Mouse (Mus musculus): ENCODE results near the gene Ubr2. TPM values are rescaled to one million over a fixed set of nuclear protein-coding genes. Genes with fewer than 3 reads are reported as not detected.

Gene Ubr2
- total RNA-seq, 1 experiment from 2014 or later: 39.9 TPM

DNA sequence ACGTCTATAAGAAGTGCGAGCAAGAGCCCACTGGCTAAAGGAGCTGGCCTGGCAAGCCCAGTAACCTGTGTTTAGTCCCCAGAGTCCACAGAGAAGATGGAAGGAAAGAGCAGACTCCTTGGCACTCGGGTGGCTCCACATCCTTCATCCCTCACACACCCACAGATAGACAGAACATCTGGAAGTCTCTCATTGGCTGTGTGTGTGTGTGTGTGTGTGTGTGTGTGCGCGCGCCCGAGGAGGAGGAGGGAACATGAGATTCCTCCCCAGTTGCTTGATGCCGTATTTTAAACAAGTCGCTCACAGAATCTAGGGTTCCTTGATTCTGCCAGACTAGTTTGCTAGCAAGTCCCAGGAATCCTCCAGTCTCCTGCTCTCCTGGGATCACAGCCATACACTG, 3.6 kb downstream of the Ubr2 start:
- no peak for ATAC-seq (replicated peaks; ENCODE audit: low read depth, poor library complexity, severe bottlenecking)

DNA sequence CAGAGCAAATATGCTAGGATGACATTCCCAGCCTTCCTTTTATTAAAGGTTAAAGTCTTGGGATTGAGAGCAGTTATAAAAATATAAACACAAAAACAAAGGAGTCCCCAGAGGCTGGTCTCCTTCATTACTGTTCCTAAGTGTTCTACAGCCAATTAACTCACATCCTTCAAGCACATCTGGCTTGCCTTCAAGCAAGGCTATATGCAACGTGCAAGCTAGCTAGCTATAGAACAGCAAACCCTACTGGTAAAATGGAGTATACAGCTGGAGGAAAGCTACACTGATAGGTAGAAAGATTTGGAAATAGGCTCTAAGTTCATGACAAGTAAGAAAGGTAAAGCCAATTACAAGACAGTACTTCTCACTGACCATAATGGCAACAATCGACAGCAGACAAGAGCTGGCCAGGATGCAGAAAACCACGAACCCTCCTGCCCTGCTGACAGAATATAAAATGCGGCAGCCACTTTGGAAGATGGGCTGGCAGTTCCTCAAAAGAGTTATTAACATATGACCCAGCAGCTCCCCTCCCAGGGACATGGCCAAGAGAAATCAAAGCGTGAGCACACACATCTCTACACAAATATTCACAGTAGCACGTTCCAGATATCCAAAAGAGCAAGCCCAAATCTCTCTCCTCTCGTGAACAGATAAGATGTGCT, 4.5 kb downstream of the Ubr2 start:
- ATAC-seq (replicated peaks; ENCODE audit: low read depth, poor library complexity, severe bottlenecking): 0 out of 2 replicates have a peak, but pooled peaks have one; percentile 10

DNA sequence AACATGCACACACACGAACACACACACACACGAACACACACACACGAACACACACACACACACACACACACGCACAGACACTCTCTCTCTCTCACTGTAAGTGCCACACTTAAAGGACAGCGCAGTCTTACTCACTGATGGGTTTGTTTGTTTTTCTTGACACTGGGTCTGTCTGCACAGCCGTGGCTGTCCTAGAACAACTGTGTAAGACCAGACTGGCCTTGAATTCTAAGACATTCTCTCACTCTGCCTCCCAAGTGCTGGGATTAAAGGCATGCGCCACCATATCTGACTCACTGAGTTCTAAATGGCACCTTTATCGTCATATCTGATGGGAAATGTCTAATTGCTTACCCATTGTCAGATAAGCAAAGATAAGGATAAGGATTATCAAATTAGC, 7.1 kb downstream of the Ubr2 start:
- ATAC-seq (replicated peaks; ENCODE audit: low read depth, poor library complexity, severe bottlenecking): no peak

DNA sequence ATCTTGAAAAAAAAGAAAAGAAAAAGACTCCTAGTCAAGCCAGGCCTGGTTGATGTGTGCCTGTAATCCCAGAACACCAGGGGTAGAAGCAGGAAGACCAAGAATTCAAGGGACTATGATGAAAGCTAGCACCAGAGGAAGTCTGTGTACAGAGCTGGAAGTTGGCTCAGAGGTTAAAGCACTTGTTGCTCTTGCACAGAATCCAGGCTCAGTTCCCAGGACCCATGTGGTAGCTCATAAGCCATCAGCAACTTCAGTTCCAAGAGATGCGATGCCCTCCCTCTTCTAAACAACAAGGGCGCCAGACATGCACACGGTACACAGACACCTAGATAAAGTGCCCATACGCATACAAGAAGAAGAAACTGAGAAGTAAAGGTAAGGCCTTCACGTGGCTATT, 8.0 kb downstream of the Ubr2 start:
- no peak for ATAC-seq (replicated peaks; ENCODE audit: low read depth, poor library complexity, severe bottlenecking)

DNA sequence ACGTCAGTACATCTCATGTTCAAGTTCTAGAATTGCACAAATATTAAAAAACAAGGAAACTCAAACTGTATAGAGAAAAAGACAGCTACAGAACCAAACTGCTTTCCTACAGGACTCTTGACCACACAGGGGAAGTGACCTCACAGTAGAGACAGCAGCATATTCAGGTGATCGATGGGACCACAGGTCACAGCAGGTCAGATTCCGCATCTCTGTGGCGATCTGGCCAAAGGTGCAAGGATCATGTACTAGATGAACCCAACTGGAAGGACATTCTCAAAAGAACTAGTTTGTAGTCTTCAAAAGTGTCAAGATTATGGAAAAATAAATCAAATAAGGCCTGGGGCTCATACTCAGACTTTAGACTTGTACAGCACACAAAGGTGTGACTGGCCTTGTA, 11.5 kb downstream of the Ubr2 start:
- ATAC-seq (replicated peaks; ENCODE audit: low read depth, poor library complexity, severe bottlenecking): no peak

DNA sequence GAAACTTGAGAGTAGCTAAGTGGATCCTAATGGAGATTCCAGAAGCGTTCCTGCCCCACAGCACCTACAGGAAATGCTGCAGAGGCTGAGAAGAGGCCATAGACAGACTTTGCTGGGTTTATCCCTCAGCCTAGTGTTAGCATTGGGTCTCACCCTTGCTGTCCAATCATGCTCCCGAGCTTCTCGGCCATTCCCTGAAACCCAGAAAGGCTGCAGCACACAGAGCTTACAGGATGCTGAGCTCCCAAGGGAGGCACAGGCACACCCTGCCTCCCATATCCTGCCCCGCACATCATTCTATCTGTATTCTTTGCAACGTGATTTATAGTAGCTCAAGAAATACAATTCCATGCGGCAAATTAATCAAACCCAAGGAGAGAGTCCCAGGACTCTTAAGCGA, 13.9 kb downstream of the Ubr2 start:
- no peak for ATAC-seq (replicated peaks; ENCODE audit: low read depth, poor library complexity, severe bottlenecking)

DNA sequence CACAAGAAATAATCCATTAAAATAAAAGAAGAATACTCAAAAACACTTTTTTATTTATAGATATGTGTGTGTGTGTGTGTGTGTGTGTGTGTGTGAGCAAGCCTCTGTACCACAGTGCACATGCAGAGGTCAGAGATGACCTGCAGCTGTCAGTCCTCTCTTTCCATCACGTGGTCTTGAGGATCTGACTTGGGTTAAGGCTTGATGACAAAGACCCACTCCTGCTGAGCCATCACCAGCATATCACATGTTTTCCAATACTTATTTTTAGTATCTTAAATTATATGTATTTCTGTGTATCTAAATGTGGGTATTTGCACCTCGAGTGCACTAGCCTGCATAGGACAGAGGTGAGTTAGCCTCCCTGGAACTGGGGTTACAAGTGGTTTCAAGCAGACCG, 14.7 kb downstream of the Ubr2 start:
- ATAC-seq (replicated peaks; ENCODE audit: low read depth, poor library complexity, severe bottlenecking): no peak

DNA sequence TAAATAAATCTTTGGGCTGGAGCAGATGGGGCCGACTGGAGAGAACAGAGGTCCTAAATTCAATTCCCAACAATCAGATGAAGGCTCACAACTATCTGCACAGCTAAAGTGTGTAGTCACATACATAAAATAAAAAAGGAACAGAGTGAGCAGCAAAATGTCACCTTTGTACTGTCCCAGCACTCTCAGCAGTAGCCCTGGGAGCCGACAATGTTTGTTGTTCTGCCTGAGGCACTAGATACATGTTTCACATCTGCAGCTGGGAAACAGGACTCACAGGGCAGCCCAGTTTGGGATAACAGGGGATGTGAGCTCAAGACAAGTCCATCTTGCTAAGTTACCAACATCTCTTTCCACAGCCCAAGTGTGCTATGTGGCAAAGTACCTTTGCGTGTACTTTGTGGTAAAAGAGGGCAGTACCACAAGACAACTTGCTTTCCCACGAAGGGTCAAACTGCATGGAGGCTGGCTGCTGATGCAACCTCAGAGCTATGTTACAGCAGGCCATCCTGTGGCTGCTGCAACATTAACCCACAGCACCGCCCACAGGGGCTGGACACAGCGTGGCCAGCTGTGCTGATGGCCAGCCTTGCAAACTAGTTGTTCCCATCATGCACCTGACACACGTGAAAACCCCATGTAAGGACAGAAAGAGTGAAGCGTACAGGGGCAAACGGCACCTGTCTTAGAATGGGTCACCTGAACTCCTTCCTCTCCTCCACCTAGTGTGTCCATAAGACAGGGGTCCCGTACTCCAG, 15.5 kb downstream of the Ubr2 start:
- ATAC-seq (replicated peaks; ENCODE audit: low read depth, poor library complexity, severe bottlenecking): no peak

DNA sequence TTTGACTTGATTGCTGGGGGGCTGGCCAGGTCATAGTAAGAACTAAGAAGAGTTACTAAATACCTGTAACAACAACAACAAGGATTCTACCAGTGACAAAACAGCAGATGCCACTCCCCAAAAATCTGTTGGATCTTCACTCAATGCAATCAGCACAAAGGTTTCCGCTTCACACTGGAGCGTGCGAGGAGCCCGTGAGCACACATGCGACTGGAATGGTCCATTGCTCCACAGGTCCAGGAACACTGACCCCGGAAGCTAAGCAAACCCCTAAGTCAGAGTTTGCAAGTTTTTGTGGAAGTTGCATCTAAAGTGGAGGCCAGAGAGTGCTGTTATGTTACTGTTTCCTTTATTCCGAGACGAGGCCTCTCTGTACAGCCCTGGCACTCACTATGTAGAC, 16.7 kb downstream of the Ubr2 start:
- ATAC-seq (replicated peaks; ENCODE audit: low read depth, poor library complexity, severe bottlenecking): no peak

DNA sequence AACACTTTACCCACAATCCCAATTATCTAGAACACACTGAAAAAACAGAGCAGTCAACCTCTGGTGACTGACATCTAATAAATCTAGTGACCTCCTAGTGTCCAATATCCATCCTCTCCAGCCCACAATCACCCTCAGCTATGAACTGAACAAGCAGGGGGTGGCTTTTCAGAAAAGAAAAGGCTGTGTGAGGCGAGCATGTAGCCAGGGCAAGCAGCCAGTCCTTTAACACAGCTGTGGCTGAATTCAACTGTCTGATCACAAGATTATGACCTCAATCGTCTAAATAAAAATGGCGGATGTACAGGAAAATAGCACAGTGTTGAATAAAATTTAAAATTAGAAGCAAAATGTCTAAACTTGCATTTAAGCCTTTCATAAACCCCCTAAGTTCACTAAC, 22.7 kb downstream of the Ubr2 start:
- no peak for ATAC-seq (replicated peaks; ENCODE audit: low read depth, poor library complexity, severe bottlenecking)

DNA sequence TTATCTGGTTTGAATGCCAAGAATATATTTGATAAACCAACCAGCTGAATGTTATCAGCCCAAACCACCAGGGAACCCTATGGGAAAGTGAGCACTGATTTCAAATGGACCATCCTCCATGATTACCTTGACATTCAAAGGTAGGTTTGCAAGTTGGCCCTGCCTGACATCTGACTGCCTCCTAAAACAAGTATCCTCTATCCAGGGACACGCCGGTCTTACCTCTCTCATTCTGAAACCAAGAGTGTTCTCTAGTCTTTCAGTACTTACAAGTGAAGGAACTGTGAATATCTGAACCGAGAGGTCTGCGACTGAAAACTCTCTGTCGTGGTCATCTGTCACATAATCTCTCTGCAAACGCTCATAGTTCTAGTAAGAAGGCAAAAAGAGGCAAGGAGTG, 30.3 kb downstream of the Ubr2 start:
- no peak for ATAC-seq (replicated peaks; ENCODE audit: low read depth, poor library complexity, severe bottlenecking)

DNA sequence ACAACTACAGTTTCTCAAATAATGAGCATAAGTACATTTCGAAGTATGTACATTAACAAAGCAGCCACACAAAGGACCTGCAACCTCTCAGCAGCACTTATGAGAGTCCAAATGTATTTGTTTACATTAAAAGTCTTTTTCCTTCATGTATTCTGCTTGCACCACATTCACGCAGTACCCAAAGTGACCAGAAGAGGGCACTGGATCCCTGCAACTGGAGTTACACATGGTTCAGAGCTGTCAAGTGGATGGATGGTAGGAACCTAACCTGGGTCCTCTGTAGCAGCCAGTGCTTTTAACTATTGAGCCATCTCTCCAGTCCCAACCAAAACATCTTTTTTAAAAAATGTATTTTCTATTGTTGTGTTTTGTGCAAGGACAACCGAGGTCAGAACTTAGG, 35.2 kb downstream of the Ubr2 start:
- 0 out of 2 replicates have a peak, but pooled peaks have one; percentile 42 for ATAC-seq (replicated peaks; ENCODE audit: low read depth, poor library complexity, severe bottlenecking)

DNA sequence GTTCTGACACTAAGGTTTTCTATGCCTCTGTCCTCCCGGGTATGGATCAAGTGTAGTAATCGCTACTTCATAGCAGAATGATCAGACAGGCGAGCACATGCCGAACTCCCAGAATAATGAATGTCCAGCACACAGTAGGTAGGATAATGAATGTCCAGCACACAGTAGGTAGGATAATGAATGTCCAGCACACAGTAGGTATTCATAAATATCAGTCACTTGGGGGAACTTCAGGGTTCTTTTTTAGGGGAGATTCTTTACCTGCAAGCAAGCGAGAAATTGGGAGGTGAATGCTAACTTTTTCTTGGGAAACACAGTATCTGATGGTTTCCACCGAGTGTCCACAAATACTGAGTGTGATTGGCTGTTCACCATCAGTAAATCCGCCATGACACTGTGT, 37.8 kb downstream of the Ubr2 start:
- ATAC-seq (replicated peaks; ENCODE audit: low read depth, poor library complexity, severe bottlenecking): no peak

DNA sequence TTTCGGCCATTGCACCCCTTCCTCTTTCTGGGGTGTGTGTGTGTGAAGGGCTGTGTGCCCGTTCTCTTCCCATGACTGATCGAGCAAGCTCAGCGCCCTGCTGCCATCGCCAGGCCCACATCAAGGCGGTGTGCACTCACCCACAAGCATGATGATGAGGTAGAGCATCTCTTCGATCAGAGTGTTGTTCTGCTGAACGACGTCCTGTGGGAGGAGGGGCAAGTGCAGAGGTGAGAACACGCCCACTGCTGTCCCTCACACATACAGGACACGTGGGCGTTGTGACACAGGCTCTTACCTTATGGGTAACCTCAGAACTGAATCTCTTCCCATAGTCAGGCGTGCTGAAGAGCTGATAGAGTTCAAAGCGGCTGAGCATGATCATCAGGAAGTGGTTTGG, 43.5 kb downstream of the Ubr2 start:
- no peak for ATAC-seq (replicated peaks; ENCODE audit: low read depth, poor library complexity, severe bottlenecking)

DNA sequence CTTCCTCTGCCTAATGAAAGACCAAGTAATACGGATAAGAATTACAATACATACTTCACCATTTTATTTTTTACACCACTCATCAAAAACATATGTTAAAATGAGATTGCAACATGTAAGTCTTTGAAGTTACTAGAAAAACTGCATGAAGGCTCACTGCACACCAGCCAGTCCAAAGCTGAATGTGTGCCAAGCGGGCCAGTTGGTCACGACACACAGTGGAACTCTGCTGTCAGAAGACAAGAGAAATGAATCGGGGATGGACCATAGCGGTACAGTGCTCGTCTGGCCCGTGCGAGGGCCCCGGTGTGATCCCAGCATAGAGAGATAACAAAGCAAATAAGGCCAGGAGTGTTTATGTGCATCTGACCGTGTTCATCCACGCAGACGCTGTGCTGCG, 47.2 kb downstream of the Ubr2 start:
- ATAC-seq (replicated peaks; ENCODE audit: low read depth, poor library complexity, severe bottlenecking): no peak

DNA sequence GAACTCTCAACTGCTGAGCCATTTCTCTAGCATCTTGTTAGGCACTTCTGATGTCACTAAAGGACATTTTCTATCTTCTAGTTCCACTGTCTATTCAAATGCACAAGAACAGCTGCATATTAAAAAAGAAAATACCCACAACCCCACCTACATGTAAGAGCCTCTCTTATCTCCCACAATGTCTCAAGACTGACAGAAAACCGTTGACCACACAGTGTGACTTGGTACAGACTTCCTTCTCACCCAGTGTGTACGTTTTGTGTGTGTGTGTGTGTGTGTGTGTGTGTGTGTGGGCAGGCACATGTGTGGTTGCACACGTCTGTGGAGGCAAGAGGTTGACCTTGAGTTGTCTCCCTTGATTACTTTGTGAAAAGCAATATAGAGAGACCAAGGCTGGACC, 48.2 kb downstream of the Ubr2 start:
- peak; percentile 73 for ATAC-seq (replicated peaks; ENCODE audit: low read depth, poor library complexity, severe bottlenecking)

DNA sequence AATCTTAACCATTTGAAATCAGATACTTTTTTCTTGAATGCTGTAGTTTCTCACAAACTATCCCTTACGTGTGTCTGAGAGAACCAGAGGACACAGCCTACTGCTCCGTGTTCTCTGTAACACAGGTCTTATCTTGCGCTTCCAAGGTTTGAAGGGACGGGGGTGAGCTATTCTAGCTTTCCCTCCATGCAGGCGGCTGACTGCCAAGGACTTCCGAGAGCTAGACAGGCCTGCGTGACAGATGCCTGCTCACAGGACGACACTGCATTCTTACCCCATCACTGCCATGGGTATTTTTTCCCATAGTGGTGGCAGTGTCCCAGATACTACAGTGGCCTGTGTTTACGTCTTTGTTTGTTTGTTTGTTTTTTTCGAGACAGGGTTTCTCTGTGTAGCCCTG, 50.1 kb downstream of the Ubr2 start:
- no peak for ATAC-seq (replicated peaks; ENCODE audit: low read depth, poor library complexity, severe bottlenecking)

DNA sequence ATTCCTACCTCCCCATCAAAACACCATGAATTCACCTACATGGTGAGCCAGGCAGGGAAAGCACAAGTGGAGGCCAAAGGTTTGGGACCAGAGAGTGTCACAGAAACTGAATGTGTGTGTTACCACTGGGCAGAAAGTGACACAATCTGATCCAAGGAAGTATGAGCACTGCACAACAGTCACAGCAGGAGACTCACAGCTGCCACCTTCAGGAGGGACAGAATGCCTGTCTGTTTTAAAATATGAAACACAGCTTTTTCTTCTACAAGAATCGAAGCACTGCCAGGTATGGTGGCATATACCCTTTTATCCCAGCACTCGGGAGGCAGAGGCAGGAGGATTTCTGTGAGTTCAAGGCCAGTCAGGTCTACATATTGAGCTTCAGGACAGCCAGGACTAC, 52.3 kb downstream of the Ubr2 start:
- no peak for ATAC-seq (replicated peaks; ENCODE audit: low read depth, poor library complexity, severe bottlenecking)

DNA sequence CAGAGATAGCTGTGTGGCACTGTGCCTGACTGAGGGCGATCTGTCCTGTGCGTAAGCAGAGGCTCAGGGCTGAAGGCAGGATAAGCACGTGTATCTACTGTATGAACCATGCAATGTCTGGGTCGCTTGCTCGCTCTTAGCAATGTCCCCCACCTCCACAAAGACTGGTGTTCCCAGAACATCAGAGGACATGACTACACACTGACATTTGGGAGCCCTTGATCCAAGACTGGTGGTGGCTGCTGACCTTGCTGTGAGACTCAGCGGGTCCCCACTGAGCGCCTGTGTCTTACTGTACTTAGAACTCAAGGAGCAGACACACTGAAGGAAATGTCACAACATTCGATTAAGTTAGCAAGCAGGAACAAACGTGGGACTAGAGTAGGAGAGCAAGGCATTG, 64.1 kb downstream of the Ubr2 start:
- ATAC-seq (replicated peaks; ENCODE audit: low read depth, poor library complexity, severe bottlenecking): no peak

DNA sequence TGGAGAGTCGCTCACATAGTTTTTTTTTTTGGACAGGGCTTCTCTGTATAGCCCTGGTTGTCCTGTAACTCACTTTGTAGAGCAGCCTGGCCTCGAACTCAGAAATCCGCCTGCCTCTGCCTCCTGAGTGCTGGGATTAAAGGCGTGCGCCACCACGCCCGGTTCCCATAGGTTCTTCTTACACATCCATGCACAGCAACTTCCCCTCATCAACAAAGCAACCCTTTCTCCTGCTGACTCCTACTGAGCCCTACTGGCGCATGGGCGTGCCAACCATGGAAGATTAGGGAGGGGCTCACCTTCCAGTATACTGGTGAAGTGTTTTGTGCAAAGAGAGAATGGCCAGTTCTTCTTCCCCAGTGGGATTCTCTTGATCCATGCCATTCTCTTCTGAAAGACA, 67.9 kb downstream of the Ubr2 start:
- ATAC-seq (replicated peaks; ENCODE audit: low read depth, poor library complexity, severe bottlenecking): no peak

DNA sequence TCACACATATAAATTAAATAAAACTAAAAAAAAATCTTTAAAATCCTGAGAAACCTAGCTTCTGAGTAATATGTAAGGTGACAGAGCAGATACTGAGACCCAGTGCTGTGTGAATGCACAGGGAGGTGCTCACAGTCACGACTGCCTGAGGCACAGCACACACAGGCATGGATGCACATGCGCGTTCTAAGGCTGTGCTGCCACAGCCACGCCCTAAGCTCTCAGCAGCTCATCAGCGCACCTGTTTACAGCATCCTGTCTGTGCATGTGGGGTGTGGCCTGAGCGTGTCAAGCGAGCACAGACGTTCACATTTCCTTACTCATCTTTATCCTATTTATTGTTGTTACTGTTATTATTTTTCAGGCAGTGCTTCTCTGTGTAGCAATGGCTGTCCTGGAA, 69.9 kb downstream of the Ubr2 start:
- no peak for ATAC-seq (replicated peaks; ENCODE audit: low read depth, poor library complexity, severe bottlenecking)

All from common myeloid progenitor, adult 5-6 weeks (primary cell).